Mouse (Mus musculus) bone marrow, adult 2 months (tissue): Measurements from ENCODE around the gene Med12l.

Source experiments
- CTCF ChIP-seq: fragments of 200-500 bp; IDR thresholded peaks from 2 replicates; pipeline ENCODE4 v1.5.1; 2011; ENCODE audit warnings: low read length, control low read depth; ENCODE audit not compliant: control insufficient read depth, insufficient read depth
- POLR2A ChIP-seq: fragments of 200-500 bp; IDR thresholded peaks from 2 replicates; pipeline ENCODE4 v1.6.1; 2011; ENCODE audit warnings: low read depth, mild to moderate bottlenecking, control low read depth, low read length, borderline replicate concordance; ENCODE audit not compliant: control insufficient read depth

GRCm38 (mm10) chr3:59153424-59153823, 147.8 kb downstream of the Med12l start, which contains the start of gene P2ry14:
- TF ChIP-seq POLR2A (no peak), CTCF (no peak)
